Mouse (Mus musculus) embryonic facial prominence, embryonic 12.5 days (tissue): Measurements from ENCODE around the gene Chst12. TPM values are rescaled to one million over a fixed set of nuclear protein-coding genes. Genes with fewer than 3 reads are reported as not detected.
A peak's percentile ranks its signal among the peaks of the same experiment; 100 is the strongest.

Source experiments
- ATAC-seq: fragments of 200-750 bp; cut with Nextera tagmentation; 2 replicates; pipeline ENCODE4 v1.8.0; 2017; ENCODE audit not compliant: insufficient number of reproducible peaks, insufficient read depth, low FRiP score, low TSS enrichment
- H3K27ac ChIP-seq: fragments of 300-500 bp; sonication (generic); 2 replicates; pipeline ENCODE4 v1.5.1; 2016; ENCODE audit warnings: mild to moderate bottlenecking
- H3K27me3 ChIP-seq: fragments of 300-500 bp; sonication (generic); 2 replicates; pipeline ENCODE4 v1.6.1; 2016; ENCODE audit warnings: mild to moderate bottlenecking, moderate library complexity
- H3K36me3 ChIP-seq: fragments of 300-500 bp; sonication (generic); 2 replicates; pipeline ENCODE4 v1.6.1; 2016; ENCODE audit warnings: mild to moderate bottlenecking
- H3K4me1 ChIP-seq: fragments of 300-500 bp; sonication (generic); 2 replicates; pipeline ENCODE4 v1.6.1; 2016
- H3K4me2 ChIP-seq: fragments of 300-500 bp; sonication (generic); replicated peaks from 2 replicates; pipeline ENCODE4 v1.6.1; 2016; ENCODE audit warnings: mild to moderate bottlenecking, moderate library complexity
- H3K4me3 ChIP-seq: fragments of 300-500 bp; sonication (generic); 2 replicates; pipeline ENCODE4 v1.5.1; 2016; ENCODE audit warnings: mild to moderate bottlenecking
- H3K9ac ChIP-seq: fragments of 300-500 bp; sonication (generic); 2 replicates; pipeline ENCODE4 v1.6.1; 2016; ENCODE audit warnings: mild to moderate bottlenecking, moderate library complexity
- H3K9me3 ChIP-seq: fragments of 300-500 bp; sonication (generic); 2 replicates; pipeline ENCODE4 v1.6.1; 2016; ENCODE audit warnings: mild to moderate bottlenecking, moderate library complexity
- whole genome bisulfite sequencing: fragments of 180-500 bp; shearing (Covaris S2); methylation state at CpG from one replicate; pipeline ENCODE4 v1.1.7; 2016; 5-methylcytosine and 5-hydroxymethylcytosine counted together
- polyA plus RNA-seq: library from polyadenylated mRNA; unstranded; fragments of >200 nt; fragmentation: Nextera tagmentation; extraction: Ambion mirVana; gene quantifications from 2 replicates; pipeline ENCODE4 v1.2.1, GENCODE M21; 2016

Gene Chst12
- polyA plus RNA-seq, 1 experiment from 2014 or later, result 18.9 TPM

GRCm38 (mm10) chr5:140521196-140521595 is 15.8 kb downstream of the Chst12 start:
- H3K36me3 ChIP-seq, result peaks cover 29% of the 10 kb centered on the region
- WGBS, result 76% methylated on average over 1 of the region's 1 CpGs

GRCm38 (mm10) chr5:140526754-140527153 is 21.4 kb downstream of the Chst12 start:
- Histone ChIP-seq H3K9ac (no peak overlapping the region), H3K27me3 (no peaks in the 10 kb centered on the region), H3K9me3 (no peaks in the 10 kb centered on the region), H3K27ac (no peak overlapping the region), H3K4me1 (no peaks in the 10 kb centered on the region), H3K4me2 (no peak overlapping the region), H3K4me3 (no peak overlapping the region), H3K36me3 (peaks cover 52% of the 10 kb centered on the region)
- no peak for ATAC-seq
- 90% methylated on average over 2 of the region's 2 CpGs for WGBS

More at GRCm38 (mm10) chr5:140521196-140521595, 15.8 kb downstream of the Chst12 start:
- Histone ChIP-seq H3K4me3 (no peak overlapping the region), H3K27me3 (no peaks in the 10 kb centered on the region), H3K4me2 (no peak overlapping the region), H3K9me3 (no peaks in the 10 kb centered on the region), H3K4me1 (peaks cover 3% of the 10 kb centered on the region; the same call in 1 of the 2 replicates), H3K27ac (no peak overlapping the region), H3K9ac (no peak overlapping the region)
- no peak for ATAC-seq

GRCm38 (mm10) chr5:140538111-140538683 is 32.8 kb downstream of the Chst12 start:
- H3K27me3 ChIP-seq, result no peaks in the 10 kb centered on the region
- no peak overlapping the region for H3K4me3 ChIP-seq
- H3K4me2 ChIP-seq, result no peak overlapping the region
- H3K4me1 ChIP-seq, result no peaks in the 10 kb centered on the region; the same call in 1 of the 2 replicates
- 0 out of 2 replicates have a peak overlapping the region, but pooled peaks have one; percentile 23 for H3K27ac ChIP-seq
- 57% methylated on average over 13 of the region's 13 CpGs for WGBS
- H3K9ac ChIP-seq, result no peak overlapping the region
- no peaks in the 10 kb centered on the region for H3K36me3 ChIP-seq
- ATAC-seq, result no peak
- H3K9me3 ChIP-seq, result no peaks in the 10 kb centered on the region

- WGBS, result 14% methylated on average over 8 of the region's 8 CpGs
- Histone ChIP-seq H3K4me2 (no peak overlapping the region), H3K27me3 (no peaks in the 10 kb centered on the region), H3K36me3 (no peaks in the 10 kb centered on the region), H3K9ac (no peak overlapping the region), H3K9me3 (no peaks in the 10 kb centered on the region), H3K27ac (no peak overlapping the region), H3K4me1 (no peaks in the 10 kb centered on the region; the same call in 1 of the 2 replicates), H3K4me3 (no peak overlapping the region)
- ATAC-seq, result no peak
Observed at GRCm38 (mm10) chr5:140540106-140540505, 34.8 kb downstream of the Chst12 start.

- H3K27ac ChIP-seq, result no peak overlapping the region
- no peaks in the 10 kb centered on the region for H3K36me3 ChIP-seq
- WGBS, result 78% methylated on average over 9 of the region's 9 CpGs
- no peaks in the 10 kb centered on the region for H3K4me1 ChIP-seq
- no peak overlapping the region for H3K4me3 ChIP-seq
- ATAC-seq, result no peak
- H3K4me2 ChIP-seq, result no peak overlapping the region
- H3K9ac ChIP-seq, result peak overlapping the region; percentile 1; the same call in 1 of the 2 replicates
- no peaks in the 10 kb centered on the region for H3K9me3 ChIP-seq
- H3K27me3 ChIP-seq, result no peaks in the 10 kb centered on the region
Observed at GRCm38 (mm10) chr5:140542811-140543575, 37.6 kb downstream of the Chst12 start.

GRCm38 (mm10) chr5:140545651-140546050 is 40.3 kb downstream of the Chst12 start:
- no peak overlapping the region for H3K4me3 ChIP-seq
- no peaks in the 10 kb centered on the region for H3K36me3 ChIP-seq
- no peaks in the 10 kb centered on the region for H3K4me1 ChIP-seq
- no peak overlapping the region for H3K4me2 ChIP-seq
- H3K27ac ChIP-seq, result no peak overlapping the region
- WGBS, result 50% methylated on average over 6 of the region's 6 CpGs
- peaks cover 3% of the 10 kb centered on the region; the same call in 1 of the 2 replicates for H3K9me3 ChIP-seq
- H3K27me3 ChIP-seq, result no peaks in the 10 kb centered on the region
- H3K9ac ChIP-seq, result no peak overlapping the region
- ATAC-seq, result no peak

GRCm38 (mm10) chr5:140546332-140546731 is 41.0 kb downstream of the Chst12 start:
- H3K27ac ChIP-seq, result no peak overlapping the region
- H3K4me1 ChIP-seq, result no peaks in the 10 kb centered on the region
- H3K36me3 ChIP-seq, result no peaks in the 10 kb centered on the region
- ATAC-seq, result no peak
- 85% methylated on average over 19 of the region's 19 CpGs for WGBS
- no peaks in the 10 kb centered on the region for H3K27me3 ChIP-seq
- peaks cover 3% of the 10 kb centered on the region; the same call in 1 of the 2 replicates for H3K9me3 ChIP-seq
- no peak overlapping the region for H3K9ac ChIP-seq
- H3K4me2 ChIP-seq, result no peak overlapping the region
- no peak overlapping the region for H3K4me3 ChIP-seq

- peaks cover 3% of the 10 kb centered on the region; the same call in 1 of the 2 replicates for H3K9me3 ChIP-seq
- no peaks in the 10 kb centered on the region for H3K4me1 ChIP-seq
- H3K36me3 ChIP-seq, result no peaks in the 10 kb centered on the region
- no peaks in the 10 kb centered on the region for H3K27me3 ChIP-seq
- H3K4me3 ChIP-seq, result no peak overlapping the region
- no peak overlapping the region for H3K9ac ChIP-seq
- no peak overlapping the region for H3K4me2 ChIP-seq
- WGBS, result 39% methylated on average over 17 of the region's 17 CpGs
- no peak for ATAC-seq
- H3K27ac ChIP-seq, result no peak overlapping the region
Observed at GRCm38 (mm10) chr5:140549306-140550047, 44.1 kb downstream of the Chst12 start.

GRCm38 (mm10) chr5:140553719-140554118 is 48.4 kb downstream of the Chst12 start:
- H3K9me3 ChIP-seq, result no peaks in the 10 kb centered on the region
- H3K9ac ChIP-seq, result no peak overlapping the region
- no peaks in the 10 kb centered on the region for H3K36me3 ChIP-seq
- no peak overlapping the region for H3K4me3 ChIP-seq
- 81% methylated on average over 7 of the region's 7 CpGs for WGBS
- ATAC-seq, result no peak
- H3K27me3 ChIP-seq, result no peaks in the 10 kb centered on the region
- H3K4me1 ChIP-seq, result no peaks in the 10 kb centered on the region
- H3K27ac ChIP-seq, result no peak overlapping the region
- H3K4me2 ChIP-seq, result no peak overlapping the region

- H3K4me3 ChIP-seq, result no peak overlapping the region
- no peak for ATAC-seq
- no peak overlapping the region for H3K9ac ChIP-seq
- no peaks in the 10 kb centered on the region for H3K4me1 ChIP-seq
- H3K27ac ChIP-seq, result no peak overlapping the region
- H3K4me2 ChIP-seq, result no peak overlapping the region
- no peaks in the 10 kb centered on the region for H3K36me3 ChIP-seq
- 44% methylated on average over 3 of the region's 3 CpGs for WGBS
- no peaks in the 10 kb centered on the region for H3K9me3 ChIP-seq
- no peaks in the 10 kb centered on the region for H3K27me3 ChIP-seq
Observed at GRCm38 (mm10) chr5:140556859-140557258, 51.5 kb downstream of the Chst12 start.

- Histone ChIP-seq H3K27me3 (no peaks in the 10 kb centered on the region), H3K9ac (no peak overlapping the region), H3K36me3 (no peaks in the 10 kb centered on the region), H3K9me3 (no peaks in the 10 kb centered on the region), H3K27ac (no peak overlapping the region), H3K4me3 (no peak overlapping the region), H3K4me1 (peaks cover 5% of the 10 kb centered on the region; the same call in 1 of the 2 replicates), H3K4me2 (no peak overlapping the region)
- ATAC-seq, result no peak
- 77% methylated on average over 9 of the region's 9 CpGs for WGBS
Observed at GRCm38 (mm10) chr5:140562601-140563000, 57.3 kb downstream of the Chst12 start.
